Mouse (Mus musculus): Measurements from ENCODE around the gene Mical2. TPM values are rescaled to one million over a fixed set of nuclear protein-coding genes. Genes with fewer than 3 reads are reported as not detected.

Gene Mical2
- total and polyA plus RNA-seq, 3 experiments: not detected

DNA sequence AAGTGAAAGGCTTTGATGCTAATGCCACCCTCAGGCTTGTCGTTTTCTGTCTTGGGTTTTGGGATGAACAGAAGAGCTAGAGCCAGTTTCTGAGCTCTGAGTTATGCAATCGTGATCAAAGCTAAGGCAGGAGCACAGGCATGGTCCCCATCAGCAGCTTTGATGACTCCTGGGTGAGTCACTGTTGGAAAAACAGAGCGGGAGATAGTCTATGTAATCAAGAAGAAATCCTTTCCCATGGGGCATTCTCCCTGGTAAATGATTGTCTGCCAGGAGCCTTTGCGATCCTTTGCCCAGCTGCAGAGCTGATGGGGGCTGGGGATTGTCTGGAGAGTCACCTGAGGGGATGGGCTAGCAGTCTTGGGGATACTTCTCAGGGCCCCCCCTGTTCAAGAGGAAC, 23.5 kb upstream of the Mical2 start:
- Histone ChIP-seq H3K9ac (ENCODE audit: insufficient read depth, low read depth) (no peak overlapping the region), H3K79me2 (replicated peaks; ENCODE audit: control insufficient read depth, extremely low read depth, insufficient read depth, poor library complexity, severe bottlenecking) (no peaks in the 10 kb centered on the region), H3K9me3 (replicated peaks; ENCODE audit: low read length) (peaks cover 6% of the 10 kb centered on the region), H3K27ac (ENCODE audit: insufficient read depth, low read depth) (no peak overlapping the region), H3K4me2 (ENCODE audit: insufficient read depth, low read depth, poor library complexity, severe bottlenecking) (no peak overlapping the region), H3K27me3 (replicated peaks) (peaks cover 12% of the 10 kb centered on the region), H3K4me3 (replicated peaks in 1 of 3; ENCODE audit: low read depth in 2 of 3, low read length in 2 of 3, poor library complexity in 1 of 3) (no peak overlapping the region), H3K36me3 (replicated peaks in 1 of 2; ENCODE audit: control insufficient read depth in 1 of 2, insufficient read depth in 1 of 2, low read length in 1 of 2) (no peaks in the 10 kb centered on the region), H3K4me1 (ENCODE audit: control insufficient read depth in 1 of 2, insufficient read depth in 2 of 2) (peaks cover 5 to 19% of the 10 kb centered on the region in 2 experiments; a peak in 3 of 4 replicates)
- no peak for DNase-seq (ENCODE audit: extremely low read depth)
- in situ Hi-C loops (cut with MboI; ENCODE audit: low pct_ligation_motif_present, low pct_unique_long_range_greater_than_20kb, low sequenced_read_pairs): no loop called here
- TF ChIP-seq POLR2A (IDR thresholded peaks at IDR 0.05; ENCODE audit: low read depth, low read length) (no peak), ZKSCAN1 (IDR thresholded peaks at IDR 0.05; ENCODE audit: borderline replicate concordance, low read depth, low read length) (no peak), RCOR1 (conservative IDR thresholded peaks at IDR 0.05; ENCODE audit: low read depth, low read length) (no peak), TCF12 (IDR thresholded peaks at IDR 0.05; ENCODE audit: low read depth, low read length) (no peak), UBTF (IDR thresholded peaks at IDR 0.05; ENCODE audit: low read depth, low read length) (no peak), PAX5 (IDR thresholded peaks at IDR 0.05; ENCODE audit: low read length) (no peak), MEF2A (IDR thresholded peaks at IDR 0.05; ENCODE audit: borderline replicate concordance, low read depth, low read length) (no peak), MAX (IDR thresholded peaks at IDR 0.05; ENCODE audit: low read length) (no peak), EP300 (IDR thresholded peaks at IDR 0.05; ENCODE audit: low read length) (no peak), NELFE (IDR thresholded peaks at IDR 0.05; ENCODE audit: low read depth, low read length) (no peak), ETS1 (conservative IDR thresholded peaks at IDR 0.05; ENCODE audit: low read depth, low read length) (no peak), GABPA (IDR thresholded peaks at IDR 0.05; ENCODE audit: insufficient replicate concordance, low read depth, low read length) (no peak), ZC3H11A (IDR thresholded peaks at IDR 0.05; ENCODE audit: low read depth, low read length) (no peak), MAZ (IDR thresholded peaks at IDR 0.05; ENCODE audit: low read depth, low read length) (no peak), KAT2A (IDR thresholded peaks at IDR 0.05; ENCODE audit: insufficient replicate concordance, low read length) (no peak)
- dilution Hi-C loops (cut with MboI; ENCODE audit: extremely low pct_ligation_motif_present, extremely low pct_unique_long_range_greater_than_20kb, low sequenced_read_pairs): no loop called here

DNA sequence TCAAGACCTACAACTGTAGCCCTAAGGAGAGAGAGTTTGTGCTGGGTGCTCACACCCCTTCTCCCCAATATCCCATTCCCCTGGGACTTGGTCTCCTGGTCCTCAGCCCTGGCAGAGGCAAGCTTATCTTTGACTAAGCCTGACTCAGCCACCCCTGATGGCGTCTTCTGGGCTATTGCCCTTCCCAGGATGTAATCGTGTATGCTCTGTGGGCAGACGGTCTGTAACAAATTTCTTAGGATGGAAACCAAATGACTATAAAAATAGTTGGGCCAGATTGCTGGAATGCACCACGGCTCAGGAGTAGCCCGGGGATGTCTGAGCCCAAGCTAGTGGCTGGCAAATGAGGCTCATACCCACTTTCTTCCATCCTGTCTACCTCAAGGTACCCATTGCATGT, 22.8 kb upstream of the Mical2 start:
- peaks cover 12% of the 10 kb centered on the region for H3K27me3 ChIP-seq (replicated peaks)
- in situ Hi-C loops (cut with MboI; ENCODE audit: low pct_ligation_motif_present, low pct_unique_long_range_greater_than_20kb, low sequenced_read_pairs): no loop called here
- dilution Hi-C loops (cut with MboI; ENCODE audit: extremely low pct_ligation_motif_present, extremely low pct_unique_long_range_greater_than_20kb, low sequenced_read_pairs): no loop called here
- H3K9ac ChIP-seq (ENCODE audit: insufficient read depth, low read depth): no peak overlapping the region
- H3K27ac ChIP-seq (ENCODE audit: insufficient read depth, low read depth): no peak overlapping the region
- DNase-seq (ENCODE audit: extremely low read depth): no peak
- H3K4me1 ChIP-seq (ENCODE audit: control insufficient read depth in 1 of 2, insufficient read depth in 2 of 2): peaks cover 5 to 19% of the 10 kb centered on the region in 2 experiments; a peak in 3 of 4 replicates
- no peak overlapping the region for H3K4me3 ChIP-seq (replicated peaks in 1 of 3; ENCODE audit: low read depth in 2 of 3, low read length in 2 of 3, poor library complexity in 1 of 3)
- H3K36me3 ChIP-seq (replicated peaks in 1 of 2; ENCODE audit: control insufficient read depth in 1 of 2, insufficient read depth in 1 of 2, low read length in 1 of 2): no peaks in the 10 kb centered on the region
- H3K79me2 ChIP-seq (replicated peaks; ENCODE audit: control insufficient read depth, extremely low read depth, insufficient read depth, poor library complexity, severe bottlenecking): no peaks in the 10 kb centered on the region
- peaks cover 7% of the 10 kb centered on the region for H3K9me3 ChIP-seq (replicated peaks; ENCODE audit: low read length)
- no peak overlapping the region for H3K4me2 ChIP-seq (ENCODE audit: insufficient read depth, low read depth, poor library complexity, severe bottlenecking)
- TF ChIP-seq SMC3 (IDR thresholded peaks at IDR 0.05; ENCODE audit: low read depth, low read length) (no peak), POLR2A (IDR thresholded peaks at IDR 0.05; ENCODE audit: low read depth, low read length) (no peak), ZNF384 (IDR thresholded peaks at IDR 0.05; ENCODE audit: low read depth, low read length) (no peak), PAX5 (IDR thresholded peaks at IDR 0.05; ENCODE audit: low read length) (no peak), ZMIZ1 (IDR thresholded peaks at IDR 0.05; ENCODE audit: low read depth, low read length) (no peak)

Measured in CH12.LX (cell line).